Mouse (Mus musculus) kidney, adult 2 months (tissue): Measurements from ENCODE around the gene Znrf1.

Experiments
- CTCF ChIP-seq: fragments of 200-500 bp; conservative IDR thresholded peaks from 2 replicates; pipeline ENCODE4 v1.5.1; 2011; ENCODE audit warnings: low read depth, mild to moderate bottlenecking, control low read depth, low read length, moderate library complexity, mixed read lengths; ENCODE audit not compliant: insufficient read depth, insufficient read length
- POLR2A ChIP-seq: fragments of 200-500 bp; IDR thresholded peaks from one replicate; pipeline ENCODE4 v1.6.1; 2011; ENCODE audit warnings: low read depth, low read length, control low read depth

DNA sequence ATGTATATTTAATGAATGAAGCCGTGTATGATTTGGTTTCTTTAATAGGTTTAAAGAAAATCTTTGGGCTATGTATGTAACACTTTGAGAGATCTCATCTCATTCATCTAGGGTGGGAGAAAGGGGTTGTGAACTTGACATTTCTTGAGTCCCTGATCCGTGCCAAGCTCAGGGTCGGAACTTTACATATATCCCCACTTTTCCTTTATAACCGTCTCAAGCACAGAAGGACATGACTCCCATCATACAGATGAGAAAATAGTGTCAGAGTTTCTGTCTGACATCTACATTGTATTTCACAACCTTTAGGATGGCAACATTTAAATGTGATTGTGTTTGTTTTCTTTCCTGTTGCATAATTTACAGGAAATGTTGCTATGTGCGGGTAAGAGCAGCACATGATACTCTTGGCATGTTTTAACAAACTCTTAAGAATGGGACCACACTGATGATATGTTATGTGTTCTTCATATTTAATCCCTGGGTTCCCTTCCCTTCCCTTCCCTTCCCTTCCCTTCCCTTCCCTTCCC lies 26.4 kb downstream of the Znrf1 start:
- TF ChIP-seq CTCF (no peak), POLR2A (no peak)
